Mouse (Mus musculus) ES-Bruce4 (cell line): ENCODE data around the gene Ints6.

ENCODE experiments used
- CTCF ChIP-seq: IDR thresholded peaks from one replicate; pipeline ENCODE4 v1.8.1; 2011; ENCODE audit warnings: low read depth, low read length
- EP300 ChIP-seq: IDR thresholded peaks from 2 replicates; pipeline ENCODE4 v1.6.1; 2011; ENCODE audit warnings: low read depth, low read length; ENCODE audit not compliant: insufficient read depth
- POLR2A ChIP-seq: IDR thresholded peaks from one replicate; pipeline ENCODE4 v1.8.1; 2011; ENCODE audit warnings: low read length; ENCODE audit not compliant: insufficient read depth

DNA sequence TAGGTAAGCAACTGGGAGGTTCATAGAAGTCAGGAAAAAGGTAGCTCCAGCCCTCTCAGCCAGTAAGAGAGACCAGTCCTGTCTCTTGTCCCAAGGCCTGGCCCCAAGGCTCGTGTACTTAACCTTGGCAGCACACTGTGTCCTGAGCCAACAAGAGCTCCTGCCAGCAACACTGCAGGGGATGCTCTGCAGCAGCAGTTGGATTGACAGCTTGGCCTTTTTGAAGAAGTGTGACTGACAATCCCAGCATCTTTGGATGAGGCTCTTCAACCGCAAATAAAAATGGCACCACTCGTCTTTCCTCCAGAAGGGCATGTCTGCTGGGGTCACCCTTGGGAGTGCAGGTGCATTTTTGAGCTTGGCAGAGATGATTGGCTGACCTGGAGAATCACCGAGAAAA is 120.6 kb downstream of the Ints6 start:
- TF ChIP-seq EP300 (no peak), CTCF (no peak), POLR2A (no peak)
